Mouse (Mus musculus): ENCODE results near the gene Fa2h.

The Fa2h gene

GRCm38 (mm10) chr8:111393391-111394363, at the start of gene Fa2h:
Fa2h (minus strand) TSS chr8:111393824.
- peak; percentile 33 to 43 for DNase-seq (ENCODE audit: low spot score in 2 of 2)

- peak; percentile 75 to 80 for DNase-seq (ENCODE audit: low spot score in 2 of 2)
These were observed 45.6 kb upstream of the Fa2h start for GRCm38 (mm10) chr8:111439189-111439588.

GRCm38 (mm10) chr8:111435071-111435828, 41.6 kb upstream of the Fa2h start:
- no peak for DNase-seq (ENCODE audit: low spot score in 2 of 2)

- DNase-seq (ENCODE audit: low spot score in 2 of 2) = no peak
These were observed 31.0 kb upstream of the Fa2h start for GRCm38 (mm10) chr8:111424646-111425045.

GRCm38 (mm10) chr8:111424181-111424580, 30.6 kb upstream of the Fa2h start:
- DNase-seq (ENCODE audit: low spot score in 2 of 2) = no peak

- DNase-seq (ENCODE audit: low spot score in 2 of 2) = no peak
These were observed 29.0 kb upstream of the Fa2h start for GRCm38 (mm10) chr8:111422614-111423013.

- no peak for DNase-seq (ENCODE audit: low spot score in 2 of 2)
These were observed 25.5 kb upstream of the Fa2h start for GRCm38 (mm10) chr8:111419171-111419570.

GRCm38 (mm10) chr8:111418601-111419000, 25.0 kb upstream of the Fa2h start:
- DNase-seq (ENCODE audit: low spot score in 2 of 2) = no peak

GRCm38 (mm10) chr8:111417222-111417621, 23.6 kb upstream of the Fa2h start:
- DNase-seq (ENCODE audit: low spot score in 2 of 2) = no peak

GRCm38 (mm10) chr8:111403391-111403790, 9.8 kb upstream of the Fa2h start:
- no peak for DNase-seq (ENCODE audit: low spot score in 2 of 2)

- no peak for DNase-seq (ENCODE audit: low spot score in 2 of 2)
These were observed 2.4 kb downstream of the Fa2h start for GRCm38 (mm10) chr8:111391268-111391667.

GRCm38 (mm10) chr8:111390837-111391236, 2.8 kb downstream of the Fa2h start:
- DNase-seq (ENCODE audit: low spot score in 2 of 2) = no peak

GRCm38 (mm10) chr8:111389581-111389980, 4.0 kb downstream of the Fa2h start:
- no peak for DNase-seq (ENCODE audit: low spot score in 2 of 2)

GRCm38 (mm10) chr8:111385915-111386314, 7.7 kb downstream of the Fa2h start:
- DNase-seq (ENCODE audit: low spot score in 2 of 2) = no peak

- no peak for DNase-seq (ENCODE audit: low spot score in 2 of 2)
These were observed 9.0 kb downstream of the Fa2h start for GRCm38 (mm10) chr8:111384628-111385027.

- DNase-seq (ENCODE audit: low spot score in 2 of 2) = no peak
These were observed 18.4 kb downstream of the Fa2h start for GRCm38 (mm10) chr8:111375192-111375591.

- no peak for DNase-seq (ENCODE audit: low spot score in 2 of 2)
These were observed 23.9 kb downstream of the Fa2h start for GRCm38 (mm10) chr8:111369711-111370110.

GRCm38 (mm10) chr8:111367350-111367749, 26.3 kb downstream of the Fa2h start:
- DNase-seq (ENCODE audit: low spot score in 2 of 2) = no peak

GRCm38 (mm10) chr8:111366610-111367234, 26.9 kb downstream of the Fa2h start:
- DNase-seq (ENCODE audit: low spot score in 2 of 2) = no peak

- no peak for DNase-seq (ENCODE audit: low spot score in 2 of 2)
These were observed 30.1 kb downstream of the Fa2h start for GRCm38 (mm10) chr8:111363489-111363888.

- no peak for DNase-seq (ENCODE audit: low spot score in 2 of 2)
These were observed 32.9 kb downstream of the Fa2h start for GRCm38 (mm10) chr8:111360579-111361209.

GRCm38 (mm10) chr8:111359936-111360335, 33.7 kb downstream of the Fa2h start:
- no peak for DNase-seq (ENCODE audit: low spot score in 2 of 2)
